Mouse (Mus musculus): Measurements from ENCODE around the gene E4f1. TPM values are rescaled to one million over a fixed set of nuclear protein-coding genes. Genes with fewer than 3 reads are reported as not detected.
A peak's percentile ranks its signal among the peaks of the same experiment; 100 is the strongest.
"Not testable (repeated sequence)": the region's sequence is repeated elsewhere in the genome, so short reads cannot be mapped to it uniquely, and the experiment has no call there.

E4f1 gene
- polyA plus RNA-seq, 1 experiment from 2014 or later, result 54.0 TPM

GRCm38 (mm10) chr17:24426471-24427169 lies 43.5 kb downstream of the E4f1 start, which contains the start of gene Eci1:
Gene Eci1 (plus strand): TSS chr17:24426641.
- peak; percentile 97 for ATAC-seq

GRCm38 (mm10) chr17:24425905-24426304 lies 44.2 kb downstream of the E4f1 start:
- peak overlapping the region; percentile 91 for H3K27ac ChIP-seq (ENCODE audit: low read length)
- peaks cover 12% of the 10 kb centered on the region for H3K4me1 ChIP-seq (replicated peaks; ENCODE audit: control insufficient read depth, insufficient read depth, low read length)
- H3K4me2 ChIP-seq (ENCODE audit: low read length), result no peak overlapping the region
- H3K4me3 ChIP-seq (replicated peaks; ENCODE audit: low read length), result no peak overlapping the region
- H3K9ac ChIP-seq (replicated peaks; ENCODE audit: low read depth, low read length), result no peak overlapping the region
- no peaks in the 10 kb centered on the region for H3K27me3 ChIP-seq (replicated peaks; ENCODE audit: control insufficient read depth, insufficient read depth, low read length)
- no peaks in the 10 kb centered on the region for H3K9me3 ChIP-seq (ENCODE audit: control insufficient read depth, low read length)
- ATAC-seq, result no peak
- WGBS, result 92% methylated on average over 7 of the region's 7 CpGs
- peaks cover 23% of the 10 kb centered on the region for H3K36me3 ChIP-seq (ENCODE audit: control insufficient read depth, insufficient read depth)

More at GRCm38 (mm10) chr17:24426471-24427169, 43.5 kb downstream of the E4f1 start, which contains the start of gene Eci1:
- Histone ChIP-seq H3K4me1 (replicated peaks; ENCODE audit: control insufficient read depth, insufficient read depth, low read length) (peaks cover 12% of the 10 kb centered on the region), H3K27ac (ENCODE audit: low read length) (peak within 1 kb of the TSS; percentile 91), H3K9me3 (ENCODE audit: control insufficient read depth, low read length) (no peaks in the 10 kb centered on the region), H3K36me3 (ENCODE audit: control insufficient read depth, insufficient read depth) (peaks cover 17% of the 10 kb centered on the region), H3K27me3 (replicated peaks; ENCODE audit: control insufficient read depth, insufficient read depth, low read length) (no peaks in the 10 kb centered on the region), H3K4me3 (replicated peaks; ENCODE audit: low read length) (peak within 1 kb of the TSS; percentile 73), H3K4me2 (ENCODE audit: low read length) (peak within 1 kb of the TSS; percentile 63), H3K9ac (replicated peaks; ENCODE audit: low read depth, low read length) (peak within 1 kb of the TSS; percentile 85)
- under 1% methylated on average over 48 of the region's 48 CpGs for WGBS

GRCm38 (mm10) chr17:24425326-24425725 lies 44.8 kb downstream of the E4f1 start:
- H3K27ac ChIP-seq (ENCODE audit: low read length); H3K4me3 ChIP-seq (replicated peaks; ENCODE audit: low read length); H3K4me2 ChIP-seq (ENCODE audit: low read length); ATAC-seq; H3K9ac ChIP-seq (replicated peaks; ENCODE audit: low read depth, low read length); H3K27me3 ChIP-seq (replicated peaks; ENCODE audit: control insufficient read depth, insufficient read depth, low read length); H3K9me3 ChIP-seq (ENCODE audit: control insufficient read depth, low read length): not testable (repeated sequence)
- WGBS, result 94% methylated on average over 5 of the region's 8 CpGs
- peaks cover 26% of the 10 kb centered on the region for H3K36me3 ChIP-seq (ENCODE audit: control insufficient read depth, insufficient read depth)
- H3K4me1 ChIP-seq (replicated peaks; ENCODE audit: control insufficient read depth, insufficient read depth, low read length), result peaks cover 12% of the 10 kb centered on the region

- ATAC-seq, result no peak
- H3K9ac ChIP-seq (replicated peaks; ENCODE audit: low read depth, low read length), result no peak overlapping the region
- no peak overlapping the region for H3K27ac ChIP-seq (ENCODE audit: low read length)
- H3K4me1 ChIP-seq (replicated peaks; ENCODE audit: control insufficient read depth, insufficient read depth, low read length), result peaks cover 12% of the 10 kb centered on the region
- peaks cover 34% of the 10 kb centered on the region for H3K36me3 ChIP-seq (ENCODE audit: control insufficient read depth, insufficient read depth)
- 95% methylated on average over 5 of the region's 5 CpGs for WGBS
- H3K9me3 ChIP-seq (ENCODE audit: control insufficient read depth, low read length), result no peaks in the 10 kb centered on the region
- H3K4me3 ChIP-seq (replicated peaks; ENCODE audit: low read length), result no peak overlapping the region
- H3K4me2 ChIP-seq (ENCODE audit: low read length), result no peak overlapping the region
- no peaks in the 10 kb centered on the region for H3K27me3 ChIP-seq (replicated peaks; ENCODE audit: control insufficient read depth, insufficient read depth, low read length)
Observed at GRCm38 (mm10) chr17:24424489-24424888, 45.6 kb downstream of the E4f1 start.

GRCm38 (mm10) chr17:24423114-24423513 lies 47.0 kb downstream of the E4f1 start:
- no peaks in the 10 kb centered on the region for H3K27me3 ChIP-seq (replicated peaks; ENCODE audit: control insufficient read depth, insufficient read depth, low read length)
- peaks cover 12% of the 10 kb centered on the region for H3K4me1 ChIP-seq (replicated peaks; ENCODE audit: control insufficient read depth, insufficient read depth, low read length)
- no peaks in the 10 kb centered on the region for H3K9me3 ChIP-seq (ENCODE audit: control insufficient read depth, low read length)
- no peak overlapping the region for H3K4me2 ChIP-seq (ENCODE audit: low read length)
- H3K9ac ChIP-seq (replicated peaks; ENCODE audit: low read depth, low read length), result no peak overlapping the region
- no peak overlapping the region for H3K4me3 ChIP-seq (replicated peaks; ENCODE audit: low read length)
- no peak overlapping the region for H3K27ac ChIP-seq (ENCODE audit: low read length)
- WGBS, result 92% methylated on average over 4 of the region's 4 CpGs
- peaks cover 44% of the 10 kb centered on the region for H3K36me3 ChIP-seq (ENCODE audit: control insufficient read depth, insufficient read depth)
- no peak for ATAC-seq

GRCm38 (mm10) chr17:24416051-24416652 lies 54.0 kb downstream of the E4f1 start:
- Histone ChIP-seq H3K4me2 (ENCODE audit: low read length) (peak overlapping the region; percentile 97), H3K9me3 (ENCODE audit: control insufficient read depth, low read length) (no peaks in the 10 kb centered on the region), H3K27me3 (replicated peaks; ENCODE audit: control insufficient read depth, insufficient read depth, low read length) (no peaks in the 10 kb centered on the region), H3K4me1 (replicated peaks; ENCODE audit: control insufficient read depth, insufficient read depth, low read length) (peaks cover 30% of the 10 kb centered on the region), H3K27ac (ENCODE audit: low read length) (no peak overlapping the region), H3K4me3 (replicated peaks; ENCODE audit: low read length) (no peak overlapping the region), H3K9ac (replicated peaks; ENCODE audit: low read depth, low read length) (no peak overlapping the region), H3K36me3 (ENCODE audit: control insufficient read depth, insufficient read depth) (peaks cover 27% of the 10 kb centered on the region)
- 84% methylated on average over 3 of the region's 3 CpGs for WGBS
- ATAC-seq, result no peak

- no peak for ATAC-seq
- H3K27ac ChIP-seq (ENCODE audit: low read length), result peak overlapping the region; percentile 82
- H3K4me2 ChIP-seq (ENCODE audit: low read length), result peak overlapping the region; percentile 97
- H3K9me3 ChIP-seq (ENCODE audit: control insufficient read depth, low read length), result no peaks in the 10 kb centered on the region
- H3K4me3 ChIP-seq (replicated peaks; ENCODE audit: low read length), result peak overlapping the region; percentile 95
- H3K36me3 ChIP-seq (ENCODE audit: control insufficient read depth, insufficient read depth), result peaks cover 19% of the 10 kb centered on the region
- H3K4me1 ChIP-seq (replicated peaks; ENCODE audit: control insufficient read depth, insufficient read depth, low read length), result peaks cover 30% of the 10 kb centered on the region
- H3K9ac ChIP-seq (replicated peaks; ENCODE audit: low read depth, low read length), result peak overlapping the region; percentile 74
- H3K27me3 ChIP-seq (replicated peaks; ENCODE audit: control insufficient read depth, insufficient read depth, low read length), result no peaks in the 10 kb centered on the region
- WGBS, result 0% methylated on average over 21 of the region's 21 CpGs
Observed at GRCm38 (mm10) chr17:24415011-24415410, 55.1 kb downstream of the E4f1 start.

- peak; percentile 97 for ATAC-seq
- H3K36me3 ChIP-seq (ENCODE audit: control insufficient read depth, insufficient read depth), result peaks cover 13% of the 10 kb centered on the region
- H3K9me3 ChIP-seq (ENCODE audit: control insufficient read depth, low read length), result no peaks in the 10 kb centered on the region
- H3K4me2 ChIP-seq (ENCODE audit: low read length), result peak within 1 kb of the TSS; percentile 97
- peak within 1 kb of the TSS; percentile 74 for H3K9ac ChIP-seq (replicated peaks; ENCODE audit: low read depth, low read length)
- peaks cover 30% of the 10 kb centered on the region for H3K4me1 ChIP-seq (replicated peaks; ENCODE audit: control insufficient read depth, insufficient read depth, low read length)
- peak within 1 kb of the TSS; percentile 82 for H3K27ac ChIP-seq (ENCODE audit: low read length)
- H3K4me3 ChIP-seq (replicated peaks; ENCODE audit: low read length), result peak within 1 kb of the TSS; percentile 95
- under 1% methylated on average over 63 of the region's 64 CpGs for WGBS
- H3K27me3 ChIP-seq (replicated peaks; ENCODE audit: control insufficient read depth, insufficient read depth, low read length), result no peaks in the 10 kb centered on the region
Observed at GRCm38 (mm10) chr17:24414230-24414976, 55.7 kb downstream of the E4f1 start, which contains the start of gene Rnps1. Gene Rnps1 (plus strand): TSS chr17:24414565.
